ENCODE assay signal across 11 mouse cellular contexts in the genomic region with DNA sequence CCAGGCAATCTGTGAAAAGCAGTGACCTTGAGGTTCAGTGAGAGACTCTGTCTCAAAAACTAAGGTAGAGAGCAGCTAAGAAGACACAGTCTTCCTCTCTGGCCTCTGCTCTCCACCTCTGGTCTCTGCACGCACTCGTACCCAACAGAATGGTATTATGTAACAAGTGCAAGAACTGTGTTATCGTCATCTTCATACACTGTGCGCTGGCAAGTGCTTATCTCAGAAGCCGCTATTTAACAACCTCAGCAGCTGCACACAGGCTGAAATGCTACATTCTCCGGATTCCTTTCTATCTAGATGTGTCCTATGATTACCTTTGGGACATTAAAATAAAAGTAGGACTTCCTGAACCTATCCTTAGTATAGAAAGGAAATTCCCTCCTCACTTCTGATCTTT. TPM values are rescaled to one million over a fixed set of nuclear protein-coding genes. Genes with fewer than 3 reads are reported as not detected.
DNase-seq lines count a peak whose midpoint lies in the region; ATAC-seq and TF ChIP-seq lines count a peak whose summit lies in the region.
"Had no signal": no experiment of that assay in that cellular context is flagged by ENCODE, and none has a peak within 500 bp of the region (broad histone marks: within the 10 kb centered on the region; RNA-seq: fewer than 3 reads in every experiment).

No protein-coding gene starts in this region.

- no peaks in the 10 kb centered on the region for H3K27me3 ChIP-seq in limb, embryonic 14.5 days (ENCODE audit: control insufficient read depth, insufficient read depth, low read length)
- no peaks in the 10 kb centered on the region for H3K27me3 ChIP-seq in limb, embryonic 10.5 days (ENCODE audit: low read depth, poor library complexity, severe bottlenecking)
- no peaks in the 10 kb centered on the region for H3K27me3 ChIP-seq in limb, embryonic 15.5 days
- H3K27me3 ChIP-seq: embryonic facial prominence, embryonic 12.5 days had no signal

- TF ChIP-seq POLR2A in limb, embryonic 14.5 days (IDR thresholded peaks at IDR 0.05; ENCODE audit: borderline replicate concordance, extremely low read depth, insufficient read depth, insufficient read length) = no peak

- H3K9me3 ChIP-seq in limb, embryonic 14.5 days (ENCODE audit: control insufficient read depth, low read length) = no peaks in the 10 kb centered on the region
- no peaks in the 10 kb centered on the region for H3K9me3 ChIP-seq in limb, embryonic 10.5 days (replicated peaks)
- no peaks in the 10 kb centered on the region for H3K9me3 ChIP-seq in limb, embryonic 15.5 days
- H3K9me3 ChIP-seq: embryonic facial prominence, embryonic 12.5 days had no signal

- no peak overlapping the region for H3K4me2 ChIP-seq in limb, embryonic 14.5 days (replicated peaks; ENCODE audit: low read depth, low read length, severe bottlenecking)
- no peak overlapping the region for H3K4me2 ChIP-seq in limb, embryonic 15.5 days
- H3K4me2 ChIP-seq: embryonic facial prominence, embryonic 12.5 days had no signal

- peaks cover 9% of the 10 kb centered on the region for H3K4me1 ChIP-seq in limb, embryonic 14.5 days (ENCODE audit: control insufficient read depth, insufficient read depth, low read length)
- H3K4me1 ChIP-seq in limb, embryonic 10.5 days = no peaks in the 10 kb centered on the region
- peaks cover 16% of the 10 kb centered on the region for H3K4me1 ChIP-seq in limb, embryonic 15.5 days
- H3K4me1 ChIP-seq: embryonic facial prominence, embryonic 12.5 days had no signal

- no peak overlapping the region for H3K27ac ChIP-seq in limb, embryonic 14.5 days (replicated peaks; ENCODE audit: low read depth, low read length)
- no peak overlapping the region for H3K27ac ChIP-seq in limb, embryonic 10.5 days
- no peak overlapping the region for H3K27ac ChIP-seq in limb, embryonic 15.5 days
- H3K27ac ChIP-seq: embryonic facial prominence, embryonic 12.5 days had no signal

- H3K36me3 ChIP-seq in limb, embryonic 14.5 days (ENCODE audit: control insufficient read depth, insufficient read depth, low read length) = no peaks in the 10 kb centered on the region
- no peaks in the 10 kb centered on the region for H3K36me3 ChIP-seq in limb, embryonic 10.5 days
- H3K36me3 ChIP-seq in limb, embryonic 15.5 days = no peaks in the 10 kb centered on the region
- H3K36me3 ChIP-seq: embryonic facial prominence, embryonic 12.5 days had no signal

- peak; percentile 47; the same call in 1 of the 2 replicates for ATAC-seq in limb, embryonic 14.5 days (ENCODE audit: low FRiP score, low read depth)
- 0 out of 2 replicates have a peak, but pooled peaks have one; percentile 48 for ATAC-seq in limb, embryonic 15.5 days (ENCODE audit: insufficient number of reproducible peaks, low FRiP score, low TSS enrichment, low read depth)
- ATAC-seq in megakaryocyte progenitor cell, adult 5-6 weeks (replicated peaks; ENCODE audit: poor library complexity) = peak; percentile 95

- 64% methylated on average over 6 of the region's 6 CpGs for WGBS in limb, embryonic 14.5 days
- 90% methylated on average over 6 of the region's 6 CpGs for WGBS in limb, embryonic 10.5 days
- WGBS in limb, embryonic 15.5 days = 48% methylated on average over 6 of the region's 6 CpGs

- H3K9ac ChIP-seq in limb, embryonic 14.5 days (ENCODE audit: low read depth, low read length, severe bottlenecking) = no peak overlapping the region
- no peak overlapping the region for H3K9ac ChIP-seq in limb, embryonic 15.5 days
- H3K9ac ChIP-seq: embryonic facial prominence, embryonic 12.5 days had no signal

- H3K4me3 ChIP-seq in limb, embryonic 14.5 days (replicated peaks; ENCODE audit: low read length) = no peak overlapping the region
- no peak overlapping the region for H3K4me3 ChIP-seq in limb, embryonic 10.5 days
- H3K4me3 ChIP-seq in limb, embryonic 15.5 days = no peak overlapping the region
- H3K4me3 ChIP-seq: embryonic facial prominence, embryonic 12.5 days had no signal

- no peak for DNase-seq in limb, embryonic 14.5 days (ENCODE audit: low spot score)
- no peak for DNase-seq in limb, embryonic 10.5 days (ENCODE audit: low spot score)
- peak; percentile 37 for DNase-seq in c-Kit-positive CD71-positive TER-119-positive erythroid progenitor cells, embryonic 14.5 days (ENCODE audit: low spot score)
- no peak for DNase-seq in adrenal gland, adult (ENCODE audit: inconsistent age in 2 of 2, low spot score in 1 of 2)
- DNase-seq in adipocyte (ENCODE audit: low spot score) = no peak
- DNase-seq in cerebellum, adult 9-10 months = no peak
- DNase-seq: left cerebral cortex, postnatal 4 days had no signal

RNA-seq across cellular contexts. Expression of a gene that starts 28.6 kb away (rescaled TPM):
- polyA plus RNA-seq in limb, embryonic 14.5 days (2012; rRNA removed) = 0.36 and 0.43 TPM in 2 replicates
- not detected in 2 replicates for polyA plus RNA-seq in limb, embryonic 14.5 days (2014; fragmentation: Nextera tagmentation; extraction: Ambion mirVana)
- polyA plus RNA-seq in limb, embryonic 10.5 days (2016; fragmentation: Nextera tagmentation; extraction: Ambion mirVana) = 0.15 TPM in 1 of 2 replicates, not detected in the other
- 0.17 and 0.36 TPM in 2 replicates for polyA plus RNA-seq in limb, embryonic 15.5 days (2015; fragmentation: Nextera tagmentation; extraction: Ambion mirVana)
- total RNA-seq in megakaryocyte progenitor cell, adult 5-6 weeks (2015) = not detected in 2 replicates
- total RNA-seq in megakaryocyte progenitor cell, adult 5-6 weeks (2017) = not detected in 2 replicates
- total RNA-seq: hematopoietic stem cell, adult 5-6 weeks had no signal
- polyA plus RNA-seq: embryonic facial prominence, embryonic 12.5 days had no signal

RNA-seq across cellular contexts. Expression of a gene that starts 51.3 kb away (rescaled TPM):
- 29.2 and 30.9 TPM in 2 replicates for polyA plus RNA-seq in limb, embryonic 14.5 days (2012; rRNA removed)
- polyA plus RNA-seq in limb, embryonic 14.5 days (2014; fragmentation: Nextera tagmentation; extraction: Ambion mirVana) = 80.7 and 86.6 TPM in 2 replicates
- 20.8 and 23.3 TPM in 2 replicates for polyA plus RNA-seq in limb, embryonic 10.5 days (2016; fragmentation: Nextera tagmentation; extraction: Ambion mirVana)
- polyA plus RNA-seq in limb, embryonic 15.5 days (2015; fragmentation: Nextera tagmentation; extraction: Ambion mirVana) = 123 and 127 TPM in 2 replicates
- total RNA-seq in megakaryocyte progenitor cell, adult 5-6 weeks (2015) = 24.4 and 25.5 TPM in 2 replicates
- 42.7 and 60.1 TPM in 2 replicates for total RNA-seq in megakaryocyte progenitor cell, adult 5-6 weeks (2017)

RNA-seq across cellular contexts. Expression of a gene that starts 53.5 kb away (rescaled TPM):
- polyA plus RNA-seq in limb, embryonic 14.5 days (2012; rRNA removed) = 252 and 285 TPM in 2 replicates
- 352 and 392 TPM in 2 replicates for polyA plus RNA-seq in limb, embryonic 14.5 days (2014; fragmentation: Nextera tagmentation; extraction: Ambion mirVana)
- 481 and 493 TPM in 2 replicates for polyA plus RNA-seq in limb, embryonic 10.5 days (2016; fragmentation: Nextera tagmentation; extraction: Ambion mirVana)
- 334 and 355 TPM in 2 replicates for polyA plus RNA-seq in limb, embryonic 15.5 days (2015; fragmentation: Nextera tagmentation; extraction: Ambion mirVana)
- 342 and 403 TPM in 2 replicates for total RNA-seq in megakaryocyte progenitor cell, adult 5-6 weeks (2015)
- 192 and 230 TPM in 2 replicates for total RNA-seq in megakaryocyte progenitor cell, adult 5-6 weeks (2017)
